Mouse (Mus musculus) embryonic fibroblast, embryonic 13.5 days (primary cell): ENCODE results near the gene Syde2. TPM values are rescaled to one million over a fixed set of nuclear protein-coding genes. Genes with fewer than 3 reads are reported as not detected.

Experiments
- H3K27ac ChIP-seq: 2 replicates; pipeline ENCODE4 v1.5.1; 2012; ENCODE audit warnings: low read length, control low read depth, inconsistent platforms; ENCODE audit not compliant: insufficient read depth
- H3K4me1 ChIP-seq: 2 replicates; pipeline ENCODE4 v1.6.1; 2011; ENCODE audit warnings: low read length; ENCODE audit not compliant: control insufficient read depth, insufficient read depth
- H3K4me3 ChIP-seq: 2 replicates; pipeline ENCODE4 v1.5.1; 2011; ENCODE audit warnings: mild to moderate bottlenecking, control low read depth, low read length; ENCODE audit not compliant: insufficient read depth
- CTCF ChIP-seq: IDR thresholded peaks from 2 replicates; pipeline ENCODE4 v1.5.1; 2011; ENCODE audit warnings: mild to moderate bottlenecking, control low read depth, low read length, moderate library complexity, borderline replicate concordance; ENCODE audit not compliant: insufficient read depth
- POLR2A ChIP-seq: IDR thresholded peaks from 2 replicates; pipeline ENCODE4 v1.6.1; 2011; ENCODE audit warnings: low read depth, mild to moderate bottlenecking, control low read depth, low read length, moderate library complexity
- polyA plus RNA-seq: library from polyadenylated mRNA; stranded (reverse); fragments of >200 nt; gene quantifications from 2 replicates; pipeline ENCODE4 v1.2.4, GENCODE M21; 2011; ENCODE audit warnings: low read depth; ENCODE audit not compliant: missing spikeins, insufficient read length

Syde2 gene
- polyA plus RNA-seq, 1 experiment: 8.9 TPM

GRCm38 (mm10) chr3:146007872-146008271 is 20.2 kb downstream of the Syde2 start:
- no peak overlapping the region for H3K4me3 ChIP-seq
- no peak for TF ChIP-seq POLR2A
- no peak for TF ChIP-seq CTCF
- H3K4me1 ChIP-seq: peaks cover 7% of the 10 kb centered on the region
- H3K27ac ChIP-seq: no peak overlapping the region

DNA sequence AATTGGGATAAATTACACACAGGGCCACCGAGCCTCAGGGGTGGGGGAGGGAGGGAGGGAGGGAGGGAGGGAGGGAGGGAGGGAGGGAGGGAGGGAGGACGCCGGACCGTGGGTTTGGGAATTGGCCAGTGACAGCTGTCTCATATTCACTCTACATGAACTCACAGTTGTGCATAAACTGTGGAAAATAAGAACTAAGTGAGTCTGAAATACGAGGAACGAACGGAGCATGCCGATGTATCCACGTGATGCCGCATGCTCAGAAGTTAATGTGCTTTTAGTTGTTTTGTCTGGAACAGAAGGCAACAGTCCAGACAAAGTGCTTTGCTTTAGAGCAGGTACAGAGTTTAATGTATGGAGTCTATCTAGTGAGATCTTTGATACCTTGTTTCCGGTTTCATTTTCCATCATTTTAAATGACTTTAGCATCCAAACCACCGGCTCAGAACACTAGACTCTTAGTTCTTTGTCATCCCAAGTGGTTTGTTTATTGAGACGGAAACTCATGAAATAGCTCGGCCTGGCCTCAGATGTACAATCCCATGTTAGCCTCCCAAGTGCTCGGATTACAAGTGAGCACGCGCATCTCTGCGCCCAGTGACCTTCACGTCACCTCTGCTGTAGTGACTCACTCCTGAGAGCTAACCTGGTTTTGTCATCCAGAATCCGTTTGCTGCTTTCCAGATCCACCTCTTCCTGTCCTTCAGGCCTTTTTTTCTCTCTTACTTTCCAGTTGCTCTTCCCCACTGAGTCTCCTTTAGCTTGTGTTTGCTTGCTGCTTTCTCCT is 22.4 kb downstream of the Syde2 start:
- H3K4me3 ChIP-seq: no peak overlapping the region
- TF ChIP-seq CTCF (no peak), POLR2A (no peak)
- peaks cover 7% of the 10 kb centered on the region for H3K4me1 ChIP-seq
- H3K27ac ChIP-seq: peak overlapping the region; percentile 66

DNA sequence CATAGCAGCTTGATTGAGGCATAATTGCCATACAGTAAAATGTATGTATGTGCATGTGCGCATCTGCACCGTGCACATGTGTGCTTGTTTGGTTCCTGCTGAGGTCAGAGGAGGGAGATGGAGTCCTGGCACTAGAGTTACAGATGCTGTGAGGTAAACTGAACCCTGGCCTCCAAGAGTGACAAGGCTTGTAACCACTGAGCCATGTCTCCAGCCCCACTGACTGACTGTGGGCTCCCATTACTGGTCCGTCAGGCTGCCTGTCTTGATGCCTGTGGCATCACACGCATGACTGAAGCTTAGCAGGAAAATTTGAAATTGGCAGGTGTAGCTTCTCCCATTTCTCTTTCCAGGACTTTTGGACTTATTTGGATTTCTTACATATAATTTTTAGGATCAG is 23.1 kb downstream of the Syde2 start:
- Histone ChIP-seq H3K27ac (peak overlapping the region; percentile 66; the same call in 1 of the 2 replicates), H3K4me3 (no peak overlapping the region), H3K4me1 (peaks cover 7% of the 10 kb centered on the region)
- TF ChIP-seq CTCF: no peak
- TF ChIP-seq POLR2A: no peak

DNA sequence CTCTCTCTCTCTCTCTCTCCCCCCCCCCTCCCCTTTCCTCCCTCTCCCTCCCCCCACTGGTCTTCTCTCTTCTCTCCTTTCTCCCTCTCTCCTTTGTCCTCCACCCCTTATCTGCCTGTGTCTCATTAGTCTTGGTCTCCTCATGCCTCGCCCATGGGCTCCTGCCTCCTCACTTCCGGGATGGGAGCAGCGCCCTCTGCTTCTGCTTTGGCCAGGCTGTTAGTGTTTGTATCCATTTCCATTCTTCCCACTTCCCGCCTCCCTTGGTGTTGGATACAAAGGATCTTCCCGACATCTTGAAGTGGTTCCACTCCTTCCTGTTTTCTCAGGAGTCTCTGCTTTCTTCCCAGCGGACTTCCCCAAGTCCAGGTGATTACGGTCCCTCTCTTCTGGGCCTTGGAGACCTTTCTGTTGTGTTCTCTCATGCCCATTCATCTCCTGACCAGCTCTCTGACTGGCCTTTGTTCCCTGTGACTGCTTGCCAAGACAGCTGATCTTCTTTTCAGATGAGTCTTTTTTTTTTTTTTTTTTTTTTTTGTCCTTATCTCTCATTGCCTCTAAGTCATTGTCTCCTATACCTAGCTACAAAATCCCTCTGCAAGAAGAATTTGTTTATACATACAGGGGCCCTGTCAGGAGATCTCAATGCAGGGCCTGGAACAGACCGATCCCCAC is 24.0 kb downstream of the Syde2 start:
- Histone ChIP-seq H3K4me1 (peaks cover 7% of the 10 kb centered on the region), H3K4me3 (no peak overlapping the region), H3K27ac (no peak overlapping the region)
- TF ChIP-seq POLR2A (no peak), CTCF (no peak)

DNA sequence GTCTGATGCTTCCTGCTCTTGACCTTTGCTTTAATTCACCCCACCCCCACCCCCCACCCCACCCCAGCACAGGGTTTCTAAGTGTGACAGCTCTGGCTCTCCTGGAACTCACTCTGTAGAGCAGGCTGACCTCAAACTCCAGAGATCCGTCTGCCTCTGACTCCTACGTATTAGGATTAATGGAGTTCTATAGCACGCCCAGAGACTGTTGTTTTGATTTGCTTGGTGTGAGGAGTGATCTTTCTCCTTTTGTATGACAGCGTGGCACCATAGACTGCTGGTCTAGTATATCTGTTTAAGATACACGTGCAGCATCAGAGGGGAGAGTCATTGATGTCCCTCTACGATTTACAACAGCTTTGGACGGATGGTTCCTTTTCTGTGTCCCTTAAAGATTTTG is 25.8 kb downstream of the Syde2 start:
- no peak overlapping the region for H3K4me3 ChIP-seq
- TF ChIP-seq POLR2A: no peak
- TF ChIP-seq CTCF: no peak
- peaks cover 7% of the 10 kb centered on the region for H3K4me1 ChIP-seq
- H3K27ac ChIP-seq: no peak overlapping the region

DNA sequence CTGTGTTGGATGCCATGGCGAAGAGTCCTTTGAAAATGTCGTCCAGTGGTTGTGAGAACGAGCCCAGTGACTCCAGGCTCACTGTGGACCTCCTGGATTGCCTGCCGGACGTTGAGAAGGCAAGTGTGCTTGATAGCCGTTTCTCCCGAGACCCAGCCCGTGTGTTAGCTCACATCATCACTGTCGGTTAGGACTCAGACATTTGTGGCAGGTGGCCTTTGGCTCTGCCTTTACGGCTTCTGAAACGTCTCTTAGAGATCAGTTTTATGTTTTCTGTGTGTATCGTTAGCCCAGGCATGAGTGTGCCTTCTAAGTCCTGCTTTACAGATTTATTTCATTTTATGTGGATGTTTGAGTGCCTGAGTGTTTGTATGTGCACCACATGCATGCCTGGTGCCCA is 26.7 kb downstream of the Syde2 start:
- Histone ChIP-seq H3K27ac (no peak overlapping the region), H3K4me3 (no peak overlapping the region), H3K4me1 (peaks cover 7% of the 10 kb centered on the region)
- TF ChIP-seq CTCF (no peak), POLR2A (no peak)

DNA sequence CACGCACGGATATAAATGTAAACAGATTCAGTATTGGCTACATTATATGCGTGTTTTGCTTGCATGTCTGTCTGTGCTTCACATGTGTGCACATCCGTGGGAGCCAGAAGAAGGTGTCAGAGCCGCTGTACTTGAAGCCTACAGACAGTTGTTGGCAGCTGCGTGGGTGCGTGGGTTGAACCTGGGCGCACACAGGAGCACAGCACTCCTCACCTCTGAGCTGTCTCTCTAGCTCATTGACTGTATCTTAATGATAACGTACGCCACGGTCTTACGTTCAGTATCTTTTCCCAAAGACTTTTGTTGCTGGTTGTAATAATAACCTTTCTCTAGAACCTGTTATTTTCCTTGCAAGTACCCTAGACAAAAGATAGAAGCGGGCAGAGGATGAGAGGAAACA is 29.3 kb downstream of the Syde2 start:
- H3K4me3 ChIP-seq: no peak overlapping the region
- H3K4me1 ChIP-seq: no peaks in the 10 kb centered on the region
- no peak for TF ChIP-seq CTCF
- no peak for TF ChIP-seq POLR2A
- H3K27ac ChIP-seq: no peak overlapping the region

DNA sequence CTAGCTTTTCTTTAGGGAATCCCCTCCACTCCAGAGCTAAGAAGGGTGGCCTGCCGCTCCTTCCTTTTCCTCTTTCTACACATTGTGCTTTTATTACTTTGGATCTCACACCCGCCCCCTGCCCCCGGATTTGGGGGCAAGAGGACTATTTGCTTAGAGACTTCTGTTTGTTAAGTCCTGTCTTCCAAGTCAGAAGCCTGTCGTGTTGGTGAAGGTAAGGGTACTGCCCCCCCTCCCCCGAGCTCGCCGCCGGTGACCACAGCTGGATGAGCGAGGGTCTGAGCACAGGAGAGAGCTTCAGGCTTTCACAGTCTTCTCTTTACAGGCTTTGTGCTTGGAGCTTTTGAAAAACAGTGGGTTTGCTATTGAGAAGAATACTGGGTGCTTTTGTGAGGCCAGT is 29.9 kb downstream of the Syde2 start:
- no peak for TF ChIP-seq CTCF
- TF ChIP-seq POLR2A: no peak
- Histone ChIP-seq H3K4me1 (no peaks in the 10 kb centered on the region), H3K27ac (no peak overlapping the region), H3K4me3 (no peak overlapping the region)

GRCm38 (mm10) chr3:146022232-146022631 is 34.6 kb downstream of the Syde2 start:
- TF ChIP-seq POLR2A (no peak), CTCF (no peak)
- H3K4me1 ChIP-seq: no peaks in the 10 kb centered on the region
- no peak overlapping the region for H3K27ac ChIP-seq
- no peak overlapping the region for H3K4me3 ChIP-seq

DNA sequence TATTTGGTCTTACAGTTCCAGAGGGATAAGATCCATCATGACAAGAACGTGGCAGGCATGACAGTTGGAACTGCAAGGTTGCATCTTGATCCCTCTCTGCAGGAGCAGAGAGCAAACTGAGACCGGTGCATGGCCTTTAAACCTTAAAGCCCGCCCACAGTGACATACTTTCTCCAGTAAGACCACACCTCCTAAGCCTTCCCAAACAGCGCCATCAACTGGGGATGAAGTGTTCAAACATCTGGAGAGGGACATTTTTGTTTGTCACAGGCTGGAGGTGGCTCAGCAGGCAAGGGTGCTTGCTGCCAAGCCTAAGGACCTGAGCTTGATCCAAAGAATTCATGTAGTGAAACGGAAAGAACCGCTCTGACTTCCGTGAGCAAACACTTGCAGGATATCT is 37.1 kb downstream of the Syde2 start:
- Histone ChIP-seq H3K4me1 (no peaks in the 10 kb centered on the region), H3K4me3 (no peak overlapping the region), H3K27ac (no peak overlapping the region)
- no peak for TF ChIP-seq POLR2A

GRCm38 (mm10) chr3:146025499-146025898 is 37.8 kb downstream of the Syde2 start:
- Histone ChIP-seq H3K4me1 (no peaks in the 10 kb centered on the region), H3K27ac (no peak overlapping the region), H3K4me3 (no peak overlapping the region)
- no peak for TF ChIP-seq POLR2A
- TF ChIP-seq CTCF: no peak
